Mouse (Mus musculus) hindbrain, embryonic 11.5 days (tissue): ENCODE data around the gene Pld2. TPM values are rescaled to one million over a fixed set of nuclear protein-coding genes. Genes with fewer than 3 reads are reported as not detected.

ENCODE experiments used
- ATAC-seq: fragments of 200-750 bp; cut with Nextera tagmentation; 2 replicates; pipeline ENCODE4 v1.8.0; 2017; ENCODE audit warnings: mild to moderate bottlenecking, moderate TSS enrichment, moderate library complexity; ENCODE audit not compliant: low FRiP score
- DNase-seq: peaks from one replicate; pipeline ENCODE4 v3.0.0-alpha.2; 2015; ENCODE audit warnings: low spot score
- H3K27ac ChIP-seq: fragments of 300-500 bp; sonication (generic); 2 replicates; pipeline ENCODE4 v1.5.1; 2014; ENCODE audit warnings: mild to moderate bottlenecking, low read depth, low read length
- H3K27me3 ChIP-seq: fragments of 300-500 bp; sonication (generic); 2 replicates; pipeline ENCODE4 v1.6.1; 2014; ENCODE audit warnings: mild to moderate bottlenecking, low read length, moderate library complexity, mixed read lengths; ENCODE audit not compliant: control insufficient read depth, insufficient read depth
- H3K36me3 ChIP-seq: fragments of 300-500 bp; sonication (generic); 2 replicates; pipeline ENCODE4 v1.6.1; 2014; ENCODE audit warnings: mild to moderate bottlenecking, low read length, moderate library complexity, mixed read lengths; ENCODE audit not compliant: control insufficient read depth, insufficient read depth
- H3K4me1 ChIP-seq: fragments of 300-500 bp; sonication (generic); replicated peaks from 2 replicates; pipeline ENCODE4 v1.6.1; 2014; ENCODE audit warnings: low read length, mixed read lengths; ENCODE audit not compliant: control insufficient read depth, insufficient read depth
- H3K4me2 ChIP-seq: fragments of 300-500 bp; sonication (generic); replicated peaks from 2 replicates; pipeline ENCODE4 v1.6.1; 2014; ENCODE audit warnings: mild to moderate bottlenecking, low read depth, low read length
- H3K4me3 ChIP-seq: fragments of 300-500 bp; sonication (generic); 2 replicates; pipeline ENCODE4 v1.5.1; 2014; ENCODE audit warnings: low read depth, low read length
- H3K9ac ChIP-seq: fragments of 300-500 bp; sonication (generic); 2 replicates; pipeline ENCODE4 v1.6.1; 2014; ENCODE audit warnings: low read depth, low read length
- H3K9me3 ChIP-seq: fragments of 300-500 bp; sonication (generic); 2 replicates; pipeline ENCODE4 v1.6.1; 2016; ENCODE audit warnings: low read length; ENCODE audit not compliant: control insufficient read depth
- WGBS: fragments of 180-500 bp; shearing (Covaris S2); extraction: QIAGEN DNeasy Blood & Tissue Kit; methylation state at CpG from one replicate; pipeline ENCODE4 v1.1.7; 2014; 5-methylcytosine and 5-hydroxymethylcytosine counted together
- polyA plus RNA-seq: library from polyadenylated mRNA; unstranded; fragments of >200 nt; fragmentation: Nextera tagmentation; extraction: Ambion mirVana; gene quantifications from 2 replicates; pipeline ENCODE4 v1.2.1, GENCODE M21; 2014

The Pld2 gene
- polyA plus RNA-seq, 1 experiment from 2014 or later, result 2.5 TPM

DNA sequence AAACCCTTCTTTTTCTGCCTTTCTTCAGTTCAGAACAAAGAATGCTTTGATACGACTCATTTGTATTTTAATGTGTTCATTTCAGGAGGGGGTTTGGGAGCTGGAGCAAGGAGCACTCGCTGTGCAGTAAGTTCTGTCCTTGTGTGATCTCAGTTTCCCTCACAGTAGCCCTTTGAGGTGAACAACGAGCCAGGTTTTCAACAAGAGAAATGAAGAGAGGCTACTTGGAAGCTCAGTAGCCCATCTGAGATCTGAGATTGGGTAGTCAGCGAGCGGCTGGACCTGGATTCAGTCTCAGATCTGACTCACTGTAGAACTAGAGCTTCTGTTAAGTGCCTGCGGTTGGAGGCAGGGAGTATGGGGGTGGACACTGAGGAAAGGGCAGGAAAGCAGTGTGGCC is 34.0 kb downstream of the Pld2 start:
- DNase-seq, result no peak
- no peaks in the 10 kb centered on the region for H3K27me3 ChIP-seq
- no peak overlapping the region for H3K27ac ChIP-seq
- H3K9ac ChIP-seq, result no peak overlapping the region
- no peaks in the 10 kb centered on the region for H3K4me1 ChIP-seq
- no peaks in the 10 kb centered on the region for H3K36me3 ChIP-seq
- H3K9me3 ChIP-seq, result no peaks in the 10 kb centered on the region
- WGBS, result 72% methylated on average over 6 of the region's 6 CpGs
- H3K4me2 ChIP-seq, result no peak overlapping the region
- no peak for ATAC-seq
- H3K4me3 ChIP-seq, result no peak overlapping the region

DNA sequence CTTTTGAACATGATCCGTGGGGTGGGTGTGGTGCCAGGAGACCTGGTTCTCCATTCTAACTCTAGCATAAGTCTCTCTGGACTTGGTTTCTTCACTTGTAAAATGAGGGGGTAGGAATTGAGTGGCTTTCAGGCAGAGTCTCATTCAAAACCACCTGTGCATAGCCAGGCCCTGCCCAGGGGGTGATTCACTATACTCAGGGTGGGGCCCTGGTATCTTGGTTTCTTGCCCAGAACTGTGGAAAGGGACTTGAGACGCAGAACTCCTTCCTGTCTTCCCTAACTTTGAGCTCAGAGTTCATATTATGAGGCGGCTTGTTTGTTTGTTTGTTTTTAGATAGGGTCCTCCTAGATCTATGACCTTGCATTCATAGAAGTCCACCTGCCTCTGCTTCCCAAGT is 37.3 kb downstream of the Pld2 start:
- no peaks in the 10 kb centered on the region for H3K9me3 ChIP-seq
- H3K4me3 ChIP-seq, result no peak overlapping the region
- no peaks in the 10 kb centered on the region for H3K27me3 ChIP-seq
- no peak for DNase-seq
- no peak for ATAC-seq
- no peak overlapping the region for H3K9ac ChIP-seq
- no peak overlapping the region for H3K4me2 ChIP-seq
- no peaks in the 10 kb centered on the region for H3K36me3 ChIP-seq
- no peaks in the 10 kb centered on the region for H3K4me1 ChIP-seq
- H3K27ac ChIP-seq, result no peak overlapping the region
- WGBS, result 85% methylated on average over 3 of the region's 3 CpGs

DNA sequence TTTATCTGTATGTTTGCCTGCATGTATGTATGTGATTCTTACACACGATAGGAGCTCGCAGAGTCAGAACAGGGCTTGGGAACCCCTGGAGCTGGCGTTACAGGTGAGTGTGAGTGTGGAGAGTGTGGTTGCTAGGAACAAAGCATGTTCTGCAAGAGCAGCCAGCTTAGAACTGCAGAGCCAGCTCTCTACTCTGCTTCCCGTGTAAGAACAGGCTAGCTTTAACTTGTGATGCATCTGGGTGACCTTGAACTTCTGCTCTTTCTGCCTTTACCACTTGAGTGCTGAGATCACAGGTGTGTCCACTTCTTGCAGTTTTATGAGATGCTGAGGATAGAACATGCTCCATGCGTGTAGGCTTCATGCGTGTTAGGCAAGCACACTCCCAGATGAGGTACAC is 39.1 kb downstream of the Pld2 start:
- Histone ChIP-seq H3K9ac (no peak overlapping the region), H3K4me3 (no peak overlapping the region), H3K4me2 (no peak overlapping the region), H3K27ac (no peak overlapping the region), H3K4me1 (no peaks in the 10 kb centered on the region), H3K9me3 (no peaks in the 10 kb centered on the region), H3K36me3 (no peaks in the 10 kb centered on the region), H3K27me3 (no peaks in the 10 kb centered on the region)
- no peak for ATAC-seq
- no peak for DNase-seq
- WGBS, result 93% methylated on average over 6 of the region's 6 CpGs

DNA sequence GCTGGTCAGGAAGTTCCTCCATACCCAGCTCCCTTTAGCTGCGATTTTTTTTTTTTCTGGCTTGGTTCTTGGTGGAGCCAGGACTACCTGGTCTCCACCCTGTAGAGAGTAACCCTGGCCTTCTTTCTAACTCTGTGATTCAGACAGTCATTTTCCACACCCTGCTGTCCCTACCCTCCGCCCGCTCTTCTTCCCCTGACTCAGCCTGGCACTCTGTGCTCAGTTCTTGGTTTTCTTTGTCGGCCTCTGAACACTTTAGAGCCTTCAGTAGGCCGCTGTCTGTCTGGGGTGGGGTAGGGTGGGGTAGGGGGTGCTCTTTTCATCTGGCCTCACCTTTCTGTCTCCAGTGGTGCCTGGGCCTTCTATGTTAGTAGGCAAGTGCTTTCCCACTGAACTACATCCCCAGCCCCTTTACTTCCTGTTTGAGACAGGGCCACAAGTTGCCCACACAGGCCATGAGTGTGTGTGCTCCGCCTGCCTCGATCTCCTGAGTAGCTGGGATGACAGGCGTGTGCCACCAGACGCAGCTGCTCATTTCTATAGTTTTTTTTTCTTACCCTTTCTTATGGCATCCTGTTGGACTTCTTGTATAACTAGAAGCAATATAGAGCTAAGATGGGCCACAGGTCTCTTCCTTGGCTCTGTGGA is 40.0 kb downstream of the Pld2 start:
- Histone ChIP-seq H3K27ac (no peak overlapping the region), H3K9ac (no peak overlapping the region), H3K4me2 (no peak overlapping the region), H3K9me3 (no peaks in the 10 kb centered on the region), H3K36me3 (no peaks in the 10 kb centered on the region), H3K4me1 (no peaks in the 10 kb centered on the region; the same call in 1 of the 2 replicates), H3K4me3 (no peak overlapping the region), H3K27me3 (no peaks in the 10 kb centered on the region)
- WGBS, result 86% methylated on average over 9 of the region's 9 CpGs
- no peak for ATAC-seq
- DNase-seq, result no peak

DNA sequence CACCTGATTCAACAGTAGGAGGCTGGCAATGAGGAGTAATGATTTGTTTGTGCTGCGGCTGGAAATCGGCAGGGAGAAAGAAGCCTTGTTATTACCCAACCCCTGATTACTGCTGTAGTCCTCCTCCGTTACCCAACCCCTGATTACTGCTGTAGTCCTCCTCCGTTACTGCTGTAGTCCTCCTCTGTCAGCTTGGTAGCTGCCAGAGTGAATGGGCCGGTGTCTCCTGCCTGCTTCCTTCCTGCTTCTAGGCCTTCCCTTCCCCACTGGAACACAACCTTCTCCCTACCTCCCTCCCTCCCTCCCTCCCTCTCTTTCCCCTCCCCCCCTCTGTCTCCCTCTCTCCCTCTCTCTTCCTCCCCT is 40.5 kb downstream of the Pld2 start:
- Histone ChIP-seq H3K4me3 (no peak overlapping the region), H3K9ac (no peak overlapping the region), H3K4me2 (no peak overlapping the region), H3K27me3 (no peaks in the 10 kb centered on the region), H3K36me3 (no peaks in the 10 kb centered on the region), H3K27ac (no peak overlapping the region), H3K9me3 (no peaks in the 10 kb centered on the region), H3K4me1 (no peaks in the 10 kb centered on the region; the same call in 1 of the 2 replicates)
- ATAC-seq (no peak), DNase-seq (no peak)
- 79% methylated on average over 5 of the region's 5 CpGs for WGBS

DNA sequence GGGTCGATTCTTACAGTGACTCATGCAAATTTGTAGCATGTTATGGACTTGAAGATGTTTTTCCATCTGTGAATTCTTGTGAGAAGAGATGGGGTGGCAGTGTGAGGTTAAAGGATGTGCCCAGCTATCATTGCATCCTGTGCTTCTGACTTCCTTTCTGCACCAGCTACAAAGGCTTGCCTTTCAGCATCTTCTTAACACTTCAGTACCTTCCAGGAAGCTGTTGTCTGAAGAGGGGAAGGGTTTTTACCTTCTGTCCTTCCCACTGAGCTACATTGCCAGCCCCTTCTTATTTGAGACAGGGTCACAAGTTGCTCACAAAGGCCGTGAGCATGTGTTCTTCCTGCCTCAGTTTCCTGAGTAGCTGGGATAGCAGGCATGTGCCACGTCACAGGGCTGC is 41.1 kb downstream of the Pld2 start:
- Histone ChIP-seq H3K27me3 (no peaks in the 10 kb centered on the region), H3K36me3 (no peaks in the 10 kb centered on the region), H3K4me3 (no peak overlapping the region), H3K27ac (no peak overlapping the region), H3K4me1 (no peaks in the 10 kb centered on the region; the same call in 1 of the 2 replicates), H3K9me3 (no peaks in the 10 kb centered on the region), H3K9ac (no peak overlapping the region), H3K4me2 (no peak overlapping the region)
- 86% methylated on average over 3 of the region's 3 CpGs for WGBS
- no peak for DNase-seq
- no peak for ATAC-seq

DNA sequence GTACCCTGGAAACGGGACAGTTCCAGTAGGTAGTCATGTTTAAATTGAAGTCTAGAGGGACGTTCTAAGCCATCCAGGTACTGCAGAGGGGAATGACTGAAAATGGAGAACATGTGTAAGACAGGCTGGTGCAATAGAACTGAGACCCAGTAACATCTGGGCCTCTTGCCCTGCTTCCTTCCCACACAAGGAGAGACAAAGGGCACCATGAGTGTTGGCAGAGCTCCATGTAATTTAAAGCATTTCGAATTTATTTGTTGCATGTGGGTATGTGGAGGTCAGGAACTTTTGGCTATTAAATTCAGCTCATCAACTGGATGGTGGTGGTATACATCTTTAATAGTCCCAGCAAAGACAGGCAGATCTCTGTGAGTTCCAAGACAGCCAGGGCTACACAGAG is 42.3 kb downstream of the Pld2 start:
- no peak for DNase-seq
- Histone ChIP-seq H3K4me1 (no peaks in the 10 kb centered on the region; the same call in 1 of the 2 replicates), H3K9ac (no peak overlapping the region), H3K4me2 (no peak overlapping the region), H3K4me3 (no peak overlapping the region), H3K36me3 (no peaks in the 10 kb centered on the region), H3K27ac (no peak overlapping the region), H3K27me3 (no peaks in the 10 kb centered on the region), H3K9me3 (no peaks in the 10 kb centered on the region)
- WGBS, result 80% methylated on average over 3 of the region's 3 CpGs
- no peak for ATAC-seq

DNA sequence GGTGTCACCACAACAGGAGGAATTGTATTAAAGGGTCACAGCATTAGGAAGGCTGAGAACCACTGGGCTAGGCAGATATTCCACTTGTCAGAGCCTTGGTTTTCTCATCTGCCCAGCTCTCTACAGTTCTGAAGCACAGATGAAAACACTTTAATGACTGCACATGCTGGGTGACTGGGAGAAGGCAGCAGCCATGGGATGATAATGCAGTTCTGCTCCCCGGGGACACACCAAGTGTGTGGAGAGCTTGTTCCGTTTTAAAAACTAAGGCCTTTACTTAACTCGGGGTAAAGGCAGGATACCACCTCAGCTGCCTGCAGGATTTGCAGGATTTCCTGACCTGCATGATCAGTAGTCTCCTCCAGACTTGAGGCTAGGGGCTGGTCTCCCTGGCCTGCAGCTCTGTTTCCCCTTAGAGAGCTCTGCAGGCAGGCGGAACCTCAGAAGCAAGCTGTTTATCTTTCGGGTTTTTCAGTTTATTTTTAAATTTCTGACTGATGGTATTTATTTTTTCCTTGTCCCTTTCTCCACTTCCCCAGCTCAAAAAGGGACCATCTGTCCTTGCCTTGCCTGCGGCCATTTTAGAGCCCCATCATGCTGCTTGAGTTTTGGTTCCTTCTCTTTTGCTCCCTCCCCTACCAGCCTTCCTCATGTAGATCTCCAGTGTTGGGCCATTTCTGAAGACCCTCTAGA is 43.3 kb downstream of the Pld2 start:
- Histone ChIP-seq H3K4me1 (no peaks in the 10 kb centered on the region; the same call in 1 of the 2 replicates), H3K36me3 (no peaks in the 10 kb centered on the region), H3K4me3 (no peak overlapping the region), H3K9me3 (no peaks in the 10 kb centered on the region), H3K27ac (no peak overlapping the region), H3K27me3 (no peaks in the 10 kb centered on the region), H3K4me2 (no peak overlapping the region), H3K9ac (no peak overlapping the region)
- ATAC-seq, result no peak
- no peak for DNase-seq
- WGBS, result 77% methylated on average over 6 of the region's 6 CpGs

DNA sequence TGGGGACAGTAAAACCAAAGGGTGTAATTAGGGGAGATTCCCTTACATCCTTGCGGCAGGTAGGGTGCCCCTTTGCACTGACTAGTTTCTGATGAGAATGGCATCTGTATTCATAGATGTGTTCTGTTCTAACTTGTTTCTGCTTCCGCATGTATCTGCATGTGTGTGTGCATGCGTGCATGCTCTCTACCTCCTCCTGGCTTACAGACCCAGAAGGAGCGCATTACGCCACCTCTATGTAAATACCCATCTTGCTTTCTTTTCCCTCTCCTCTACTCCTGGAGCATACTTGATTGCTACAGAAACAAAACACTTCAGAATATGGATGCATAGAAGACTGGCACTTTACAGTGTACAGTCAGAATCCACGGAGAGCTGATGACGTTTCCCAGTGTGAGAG is 43.9 kb downstream of the Pld2 start:
- H3K27ac ChIP-seq, result no peak overlapping the region
- H3K4me2 ChIP-seq, result no peak overlapping the region
- H3K4me1 ChIP-seq, result no peaks in the 10 kb centered on the region; the same call in 1 of the 2 replicates
- no peaks in the 10 kb centered on the region for H3K9me3 ChIP-seq
- no peaks in the 10 kb centered on the region for H3K27me3 ChIP-seq
- 91% methylated on average over 7 of the region's 7 CpGs for WGBS
- no peaks in the 10 kb centered on the region for H3K36me3 ChIP-seq
- H3K9ac ChIP-seq, result no peak overlapping the region
- DNase-seq (no peak), ATAC-seq (no peak)
- H3K4me3 ChIP-seq, result no peak overlapping the region
